Mouse (Mus musculus) naive thymus-derived CD4-positive, alpha-beta T cell, adult 2 months (primary cell): ENCODE measurements around the gene Vim.
A peak's percentile ranks its signal among the peaks of the same experiment; 100 is the strongest.

Experiments used
- DNase-seq: peaks from one replicate; pipeline ENCODE4 v3.0.0-alpha.2; 2011; ENCODE audit warnings: low read depth

Vim gene

DNA sequence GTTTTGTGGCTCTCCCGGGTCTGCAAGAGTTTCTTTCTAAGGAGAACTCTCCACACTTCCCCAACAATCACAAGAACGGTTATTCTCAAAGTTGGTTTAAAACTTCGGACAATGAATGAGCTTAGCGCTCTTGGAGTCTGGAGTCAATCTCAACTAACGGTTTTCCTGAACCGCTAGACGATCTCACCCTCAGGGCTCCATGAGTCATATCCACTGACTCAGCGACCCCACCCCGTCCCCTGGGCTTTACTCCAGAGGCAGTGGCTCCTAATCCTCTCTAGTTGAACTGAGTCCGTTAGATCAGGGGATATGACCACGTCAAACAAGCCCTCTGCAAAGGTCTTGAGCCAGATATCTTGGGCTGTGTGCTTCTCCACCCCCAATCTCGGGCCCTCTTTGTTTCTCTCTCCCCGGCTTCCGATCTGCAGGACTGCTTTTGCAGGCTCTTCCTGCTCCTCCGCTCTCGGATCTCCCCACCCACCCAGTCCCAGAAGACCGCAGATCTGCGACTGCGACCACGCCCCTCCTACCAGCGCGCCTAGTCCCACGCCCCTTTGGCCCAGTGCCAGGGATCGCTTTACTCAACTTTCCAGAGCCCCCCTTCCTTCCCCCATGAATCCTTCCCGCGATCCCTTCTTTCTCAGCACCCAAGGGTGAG is at the start of gene Vim:
TSS of gene Vim (plus strand) at position 520 of the 658 bp plus-strand sequence.
- peak; percentile 92 for DNase-seq

GRCm38 (mm10) chr2:13526205-13526604 is 47.5 kb upstream of the Vim start:
- no peak for DNase-seq

- DNase-seq: no peak
Observed at GRCm38 (mm10) chr2:13527125-13527524, 46.6 kb upstream of the Vim start.

- DNase-seq: no peak
Observed at GRCm38 (mm10) chr2:13527531-13527930, 46.2 kb upstream of the Vim start.

DNA sequence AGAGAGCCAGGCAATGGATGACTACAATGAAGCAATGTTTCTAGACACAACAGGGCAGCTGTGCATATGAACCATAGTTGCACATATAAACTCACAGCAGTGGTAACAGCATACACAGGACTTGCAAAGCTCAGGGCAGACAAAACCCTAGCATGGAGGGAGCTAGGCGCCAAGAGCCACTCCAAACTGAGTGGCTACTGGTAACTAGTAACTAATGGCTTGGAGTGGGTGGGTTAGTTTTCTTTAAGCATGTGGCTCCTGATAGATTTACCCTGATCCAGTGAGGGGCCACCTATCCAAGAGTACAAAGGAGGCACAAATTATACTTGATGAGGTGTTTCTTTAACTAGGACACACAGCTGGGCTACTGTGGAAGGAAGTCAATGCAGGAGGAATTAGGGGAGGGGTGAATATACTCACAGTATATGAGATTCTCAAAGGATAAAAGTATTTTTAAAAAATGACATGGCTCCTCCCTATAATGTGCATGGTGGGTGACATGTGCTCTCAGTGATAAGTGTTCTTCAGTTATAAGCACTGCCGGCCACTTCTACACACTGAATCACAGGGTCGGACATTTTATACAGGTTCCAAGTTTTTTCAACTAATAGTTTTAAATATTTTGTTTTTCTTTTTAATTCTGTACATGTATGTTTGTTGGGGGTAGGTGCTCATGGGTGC is 44.3 kb upstream of the Vim start:
- DNase-seq: no peak

GRCm38 (mm10) chr2:13530639-13531038 is 43.1 kb upstream of the Vim start:
- no peak for DNase-seq

GRCm38 (mm10) chr2:13536747-13537146 is 37.0 kb upstream of the Vim start:
- peak; percentile 28 for DNase-seq

DNA sequence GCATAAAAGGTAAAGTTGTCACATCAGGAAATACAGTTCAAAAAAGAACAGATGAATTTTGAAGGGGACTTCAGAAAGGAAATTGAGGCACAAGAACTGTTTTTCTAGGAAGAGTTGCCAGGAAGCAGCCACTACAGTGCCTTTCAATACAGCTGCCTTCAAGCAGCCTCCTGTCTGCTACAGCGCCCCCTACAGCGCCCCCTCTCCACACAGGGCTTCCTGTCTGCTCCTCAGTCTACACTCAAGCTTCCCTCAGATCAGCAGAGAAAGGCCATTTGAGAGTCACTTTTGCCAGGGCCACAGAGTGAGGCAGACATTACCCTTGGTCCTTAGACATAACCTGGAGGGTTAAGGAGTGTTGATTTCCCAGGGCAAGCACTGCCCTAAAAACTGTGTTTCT is 36.0 kb upstream of the Vim start:
- peak; percentile 79 for DNase-seq

- no peak for DNase-seq
Observed at GRCm38 (mm10) chr2:13538258-13538657, 35.5 kb upstream of the Vim start.

GRCm38 (mm10) chr2:13538704-13539377 is 34.9 kb upstream of the Vim start:
- peak; percentile 43 for DNase-seq

DNA sequence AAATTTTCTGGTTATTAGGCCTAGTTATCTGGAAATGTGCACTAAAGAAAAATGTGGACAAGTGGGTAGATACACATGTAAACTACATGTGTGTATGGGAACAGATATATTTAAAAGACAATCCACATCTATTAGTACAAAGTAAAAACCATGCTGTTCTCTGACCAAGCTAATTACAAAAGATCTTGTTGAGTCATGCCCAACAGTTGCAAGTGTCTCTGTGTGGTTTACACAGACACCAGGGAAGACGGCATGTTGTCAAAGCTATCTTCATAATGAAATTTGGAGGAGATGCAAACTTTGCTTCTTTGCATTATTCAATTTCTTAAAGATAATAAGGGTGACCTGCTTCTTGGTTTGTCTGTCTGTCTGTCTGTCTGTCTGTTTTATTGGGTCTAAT is 33.9 kb upstream of the Vim start:
- no peak for DNase-seq

DNA sequence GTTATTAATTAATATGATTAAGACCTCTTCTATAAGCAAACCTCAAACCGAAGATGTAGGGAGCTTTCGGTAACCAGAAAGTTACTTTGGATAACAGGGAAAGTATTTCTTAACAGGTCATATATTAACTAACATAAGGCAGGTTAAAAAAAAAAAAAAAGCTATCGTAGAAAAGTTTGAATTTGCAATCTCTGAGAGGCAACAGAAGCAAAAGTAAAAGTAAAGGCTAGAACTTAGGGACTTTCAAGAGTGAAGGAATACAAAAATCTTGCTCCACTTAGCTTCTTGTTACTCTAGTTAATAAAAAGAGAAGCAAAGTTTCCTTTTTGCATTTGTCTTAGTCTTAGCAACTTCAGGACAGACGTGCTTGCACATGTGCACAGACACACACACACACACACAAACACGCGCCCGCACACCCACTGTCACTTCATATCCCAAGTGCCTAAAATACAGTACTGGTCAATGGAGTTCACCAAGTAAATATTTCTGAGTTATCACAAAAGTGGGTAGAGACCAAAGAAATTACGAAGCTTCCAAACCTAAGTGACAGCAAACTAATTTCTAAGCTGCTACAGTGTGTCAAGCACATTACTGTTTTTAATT is 30.1 kb upstream of the Vim start:
- no peak for DNase-seq

GRCm38 (mm10) chr2:13544193-13544824 is 29.4 kb upstream of the Vim start, which contains the start of gene Trdmt1:
Gene Trdmt1, minus strand, starts transcription at chr2:13544668.
- peak; percentile 90 for DNase-seq

- DNase-seq: no peak
Observed at GRCm38 (mm10) chr2:13548749-13549148, 25.0 kb upstream of the Vim start.

DNA sequence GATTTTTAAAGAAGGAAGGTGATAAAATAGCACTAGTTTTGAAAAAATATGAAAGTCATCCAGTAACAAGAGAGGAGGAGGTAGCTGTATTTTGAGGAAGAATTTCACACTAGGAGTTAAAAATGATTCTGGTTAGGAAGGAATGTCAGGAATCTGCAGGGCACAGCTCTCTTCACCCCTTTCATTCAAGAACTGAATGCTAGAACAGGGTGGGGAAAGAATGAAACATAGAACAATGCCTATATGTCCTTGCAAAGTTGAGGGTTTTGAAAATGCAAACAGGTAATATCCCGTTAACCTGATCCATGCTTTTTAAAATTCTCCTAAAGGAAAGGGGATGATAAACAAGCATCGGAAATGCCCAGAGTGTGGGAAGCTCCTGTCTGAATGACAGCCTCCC is 19.8 kb upstream of the Vim start:
- no peak for DNase-seq

- no peak for DNase-seq
Observed at GRCm38 (mm10) chr2:13556239-13556638, 17.5 kb upstream of the Vim start.

DNA sequence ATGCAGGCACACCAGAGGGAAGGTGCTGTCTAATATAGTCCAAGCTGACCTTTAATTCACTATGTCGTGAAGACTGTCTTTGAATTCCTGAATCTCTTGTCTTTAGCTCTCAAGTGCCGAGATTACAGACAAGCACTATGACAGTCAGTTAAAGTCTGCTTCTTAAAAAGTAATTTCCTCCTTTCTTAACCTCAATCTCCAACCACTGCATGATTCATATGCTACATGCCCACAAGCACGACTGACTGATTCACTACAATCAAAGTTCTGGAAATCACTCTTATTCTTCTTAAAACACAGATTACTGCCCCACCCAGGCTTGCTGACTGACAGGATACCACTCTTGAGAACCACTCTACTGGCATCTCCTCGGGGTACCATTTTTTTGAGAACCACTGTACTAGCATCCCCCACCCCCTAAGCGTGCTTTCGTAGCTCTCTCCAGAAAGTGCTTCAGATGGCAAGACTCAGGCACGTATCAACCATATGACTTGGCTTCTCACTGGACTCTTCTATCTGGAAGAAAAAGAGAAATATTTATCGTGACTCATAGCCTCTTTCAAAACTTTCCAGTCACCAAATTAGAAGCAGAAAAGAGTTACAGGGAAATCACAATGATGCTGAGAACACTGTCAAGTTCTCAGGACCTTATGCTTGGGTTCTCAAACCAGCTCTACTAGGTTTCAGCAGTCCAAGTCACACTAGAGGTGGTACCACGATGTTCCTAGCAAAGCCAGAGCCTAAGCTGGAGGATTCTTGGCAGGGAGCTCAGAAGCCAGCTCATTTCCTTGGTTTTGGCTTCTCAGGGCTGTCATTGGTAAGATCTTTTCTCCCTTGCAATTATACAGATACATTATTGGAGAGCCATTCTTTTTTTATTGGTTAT is 16.3 kb upstream of the Vim start:
- peak; percentile 67 for DNase-seq

DNA sequence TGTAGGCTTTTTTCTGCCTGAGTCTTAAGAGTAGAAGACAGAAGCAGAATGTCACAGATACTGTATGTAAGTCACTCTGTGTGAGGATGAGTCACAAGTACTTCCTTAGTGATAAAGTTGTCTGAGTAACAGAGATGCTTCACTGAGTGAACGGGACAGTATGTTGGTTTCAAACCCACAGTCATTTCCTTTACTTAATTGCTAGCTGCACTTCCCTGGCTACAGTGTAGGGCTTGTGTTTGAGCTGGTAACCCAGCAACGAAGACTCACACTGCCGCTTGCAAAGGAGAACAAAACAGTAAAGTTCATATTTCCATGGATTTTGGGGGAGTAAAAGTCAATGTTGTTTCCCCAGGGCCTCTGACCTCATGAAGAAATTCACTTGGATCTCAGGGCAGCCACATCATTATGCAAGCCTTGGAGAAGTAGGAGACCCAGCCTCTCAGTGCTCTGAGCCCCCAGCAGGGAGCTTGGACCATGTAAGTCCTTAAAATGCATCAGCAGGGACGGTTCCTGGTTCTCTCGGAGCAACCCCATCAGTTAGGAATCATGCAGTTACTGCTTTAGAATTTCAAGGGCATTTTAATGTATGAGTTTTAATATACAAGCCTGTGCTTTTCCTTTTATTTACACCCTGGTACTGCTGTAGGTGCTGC is 15.0 kb upstream of the Vim start:
- DNase-seq: peak; percentile 90

DNA sequence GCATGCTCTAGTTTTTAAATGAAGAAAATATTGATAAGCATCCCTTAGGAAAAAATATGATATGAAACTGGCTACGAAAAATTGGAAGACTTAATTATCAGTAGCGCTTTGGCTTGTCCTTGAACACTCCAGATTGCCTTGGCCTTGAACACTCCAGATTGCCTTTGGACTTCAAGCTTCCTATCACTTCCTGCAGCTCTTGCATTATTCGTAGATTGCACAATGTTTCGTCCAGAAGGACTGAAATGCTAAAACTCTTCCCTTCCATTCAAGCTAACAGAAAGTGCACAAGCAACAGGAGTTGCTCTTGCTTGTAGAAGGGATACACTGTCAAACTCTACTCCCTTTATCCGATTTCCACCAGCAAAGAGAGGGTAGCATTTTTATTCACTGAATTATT is 14.4 kb upstream of the Vim start:
- no peak for DNase-seq

DNA sequence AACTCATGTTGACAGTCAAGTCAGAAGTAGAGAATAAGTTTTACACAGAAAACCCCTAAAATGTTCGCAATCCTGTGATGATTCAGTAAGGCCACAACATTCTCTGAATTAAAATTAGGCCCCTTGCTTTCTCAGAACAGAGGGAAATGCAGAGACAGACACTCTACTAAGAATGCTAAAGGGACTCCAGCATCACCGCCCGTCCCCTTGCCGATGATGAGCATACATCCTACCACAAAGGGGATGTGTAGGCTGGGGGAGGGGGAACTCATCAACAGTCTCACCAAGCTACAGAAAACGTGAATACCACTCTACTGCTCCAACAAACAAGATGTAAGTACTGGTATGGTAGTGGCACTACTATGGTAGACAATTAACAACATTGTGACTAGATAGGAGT is 14.0 kb upstream of the Vim start:
- peak; percentile 60 for DNase-seq

DNA sequence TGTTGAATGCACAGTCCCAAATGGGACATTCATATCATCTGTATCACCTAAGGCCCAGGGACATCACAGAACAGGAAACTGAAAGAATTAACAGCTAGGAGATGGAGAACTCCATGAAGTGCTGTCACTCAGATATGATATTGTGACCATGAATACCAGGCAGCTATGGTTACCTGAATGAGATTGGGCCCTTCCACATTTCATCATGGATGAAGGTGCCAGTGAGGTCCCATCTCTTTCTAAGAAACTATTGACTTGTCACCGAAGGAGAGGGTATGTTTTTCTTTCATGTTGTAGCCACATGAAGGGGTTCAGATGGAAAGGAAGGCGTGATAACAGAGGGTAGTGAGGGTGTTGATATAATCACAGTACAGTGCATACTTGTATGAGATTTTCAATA is 13.3 kb upstream of the Vim start:
- DNase-seq: peak; percentile 66
